Mouse (Mus musculus) embryonic stem cell, embryonic (primary cell): ENCODE measurements around the gene Ecm1.

Experiments used
- CTCF ChIA-PET, 4 experiments: fragments of 300-600 bp in 2 of 4; fragments of 350-600 bp in 2 of 4; sonication (Branson Sonifier 250); formaldehyde crosslinking; loops; one replicate each; lab custom pipeline; 2022; ENCODE audit warnings: inconsistent platforms in 2 of 4; lab: Charles Lee
- POLR2A ChIA-PET, 4 experiments: fragments of 300-600 bp in 2 of 4; fragments of 350-600 bp in 2 of 4; sonication (Branson Sonifier 250); formaldehyde crosslinking; loops; one replicate each; lab custom pipeline; 2022; ENCODE audit warnings: antibody characterized with exemption in 4 of 4, inconsistent platforms in 1 of 4; lab: Charles Lee

Gene Ecm1

GRCm38 (mm10) chr3:95687168-95687523, 52.2 kb downstream of the Ecm1 start:
- CTCF ChIA-PET = interaction anchor here (0.6 to 5.9 kb wide), 9 partner anchors 8 to 645 kb away, joined by 3 to 44 read pairs (median 3); no protein-coding TSS in a partner anchor
- POLR2A ChIA-PET = interaction anchor here in 3 of 4 experiments (0.6 to 56.4 kb wide), 19 partner anchors 11 to 943 kb away, joined by 3 to 4534 read pairs (median 6); partner anchors contain the start of genes Ensa (in 2 of the 3), Mcl1 (in 2 of the 3), Ciart (in 1 of the 3) and Ecm1 (in 1 of the 3)

GRCm38 (mm10) chr3:95686492-95687167, 52.7 kb downstream of the Ecm1 start:
- ChIA-PET POLR2A (interaction anchor here (0.5 to 56.4 kb wide), 20 partner anchors 10 to 944 kb away, joined by 3 to 4534 read pairs (median 4); partner anchors contain the start of genes Ensa (in 2 of the 4), Mcl1 (in 2 of the 4), Ciart (in 1 of the 4) and Ecm1 (in 1 of the 4)), CTCF (interaction anchor here in 3 of 4 experiments (0.6 to 5.9 kb wide), 9 partner anchors 9 to 645 kb away, joined by 3 to 44 read pairs (median 5); no protein-coding TSS in a partner anchor)

GRCm38 (mm10) chr3:95685701-95686100, 53.7 kb downstream of the Ecm1 start:
- ChIA-PET CTCF (interaction anchor here (0.7 to 5.9 kb wide), 5 partner anchors 9 to 86 kb away, joined by 3 to 44 read pairs (median 6); no protein-coding TSS in a partner anchor), POLR2A (interaction anchor here in 3 of 4 experiments (0.7 to 56.4 kb wide), 8 partner anchors 11 to 50 kb away, joined by 3 to 4534 read pairs (median 40); partner anchors contain the start of genes Ensa (in 2 of the 3) and Mcl1 (in 2 of the 3))

DNA sequence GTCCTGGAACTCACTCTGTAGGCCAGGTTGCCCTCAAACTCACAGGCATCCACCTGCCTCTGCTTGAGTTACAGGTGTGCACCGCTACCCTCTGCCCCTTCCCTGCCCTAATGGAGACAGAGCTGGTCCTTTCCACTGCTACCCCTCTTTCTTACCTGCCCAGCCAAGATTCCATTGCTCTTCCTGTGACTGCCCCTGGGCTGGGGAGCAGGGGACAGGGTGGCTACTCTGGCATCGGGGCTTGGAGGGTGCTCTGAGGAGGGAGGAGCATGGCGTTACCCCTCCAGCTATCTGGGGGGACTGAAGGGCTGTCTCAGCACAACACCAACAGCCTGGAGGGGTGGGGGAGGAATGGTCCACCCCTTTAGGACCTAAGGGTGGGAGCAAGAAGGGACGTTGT, 54.1 kb downstream of the Ecm1 start:
- ChIA-PET POLR2A (interaction anchor here in 3 of 4 experiments (0.7 to 56.4 kb wide), 7 partner anchors 10 to 38 kb away, joined by 3 to 4534 read pairs (median 74); partner anchors contain the start of genes Ensa (in 2 of the 3) and Mcl1 (in 2 of the 3)), CTCF (interaction anchor here (0.7 to 5.9 kb wide), 5 partner anchors 9 to 86 kb away, joined by 3 to 44 read pairs (median 6); no protein-coding TSS in a partner anchor)

- ChIA-PET POLR2A (interaction anchor here in 3 of 4 experiments (0.7 to 56.4 kb wide), 7 partner anchors 10 to 177 kb away, joined by 3 to 4534 read pairs (median 141); partner anchors contain the start of genes Mcl1 (in 3 of the 3) and Ensa (in 2 of the 3)), CTCF (interaction anchor here in 2 of 4 experiments (0.6 to 5.9 kb wide), 4 partner anchors 8 to 272 kb away, joined by 3 to 44 read pairs (median 18); no protein-coding TSS in a partner anchor)
Measured at GRCm38 (mm10) chr3:95684846-95685245, 54.5 kb downstream of the Ecm1 start.
